Mouse (Mus musculus): Measurements from ENCODE around the gene Hexim1.

The Hexim1 gene

DNA sequence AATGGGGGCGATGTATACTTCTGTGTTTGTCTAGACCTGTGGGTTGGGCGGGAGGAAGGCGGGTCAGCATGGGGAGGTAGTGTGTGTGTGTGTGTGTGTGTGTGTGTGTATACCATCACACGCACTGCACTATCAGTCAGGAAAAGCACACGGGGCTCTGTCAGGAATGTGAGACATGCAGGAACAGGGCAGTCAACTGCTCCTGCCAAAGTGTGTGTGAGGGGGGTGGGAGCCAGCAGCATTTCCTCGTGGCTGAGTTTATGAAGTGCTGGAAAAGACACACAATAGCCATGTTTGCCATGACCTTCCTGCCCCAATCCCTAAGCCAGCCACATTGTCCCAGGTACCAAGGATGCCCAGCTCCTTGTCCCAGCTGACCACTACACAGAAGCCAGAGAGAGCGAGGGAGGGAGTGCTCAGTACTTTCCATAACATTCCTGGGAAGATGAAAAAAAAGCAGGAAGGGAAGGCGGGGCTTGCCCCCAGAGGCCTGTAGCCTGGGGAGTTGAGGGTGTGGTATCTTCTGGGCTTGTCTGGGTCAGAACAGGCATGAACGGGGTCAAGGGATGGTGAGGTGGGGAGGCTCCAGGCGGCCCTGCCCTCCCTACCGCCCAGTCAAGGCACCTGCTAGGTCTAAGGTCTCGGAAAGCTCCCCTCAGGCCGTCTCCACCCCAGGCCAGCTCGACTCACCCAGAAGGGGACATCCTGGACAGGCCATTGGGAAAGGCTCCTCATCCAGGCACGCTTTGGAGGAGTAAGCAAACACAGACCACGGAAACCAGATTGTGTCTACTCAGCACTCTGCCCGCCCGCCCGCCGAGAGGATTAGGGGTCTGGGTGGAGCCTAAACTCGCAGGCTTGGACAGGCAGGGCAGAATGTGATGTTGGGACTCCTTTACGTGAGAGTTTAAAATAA, 18.8 kb upstream of the Hexim1 start:
- in situ Hi-C loops (cut with MboI, MseI), result no loop called here

DNA sequence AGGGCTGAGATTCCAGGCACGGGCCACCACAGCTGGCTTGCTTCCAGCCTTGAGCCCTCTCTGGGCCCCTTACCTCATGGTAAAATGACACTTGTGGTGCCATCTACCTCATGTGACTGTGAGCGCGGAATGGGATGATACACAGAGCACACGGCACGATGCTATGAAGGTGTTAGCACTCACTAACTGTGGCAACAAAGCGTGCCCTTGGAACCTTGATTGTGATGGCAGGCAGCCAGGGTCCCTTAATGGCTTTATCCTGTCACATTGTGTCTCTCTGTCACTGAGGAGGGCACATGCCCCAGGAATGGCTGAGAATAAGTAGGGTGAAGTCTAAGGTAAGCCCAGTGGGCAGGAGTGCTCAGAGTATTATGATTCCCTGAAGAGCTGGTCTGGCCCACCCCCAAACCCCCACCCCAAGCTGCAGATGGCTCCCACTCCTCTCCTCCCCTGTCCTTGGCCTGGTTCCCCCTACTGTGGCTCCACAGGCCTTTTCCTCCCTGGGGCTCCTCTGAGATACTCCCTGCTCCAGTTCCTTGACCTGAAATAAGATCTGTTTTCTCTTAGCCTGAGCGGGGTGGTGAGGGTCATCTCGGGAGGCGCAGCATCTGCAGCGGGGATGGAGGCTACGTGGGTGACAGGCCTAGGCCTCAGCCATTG, 17.4 kb upstream of the Hexim1 start:
- in situ Hi-C loops (cut with MboI, MseI), result no loop called here

DNA sequence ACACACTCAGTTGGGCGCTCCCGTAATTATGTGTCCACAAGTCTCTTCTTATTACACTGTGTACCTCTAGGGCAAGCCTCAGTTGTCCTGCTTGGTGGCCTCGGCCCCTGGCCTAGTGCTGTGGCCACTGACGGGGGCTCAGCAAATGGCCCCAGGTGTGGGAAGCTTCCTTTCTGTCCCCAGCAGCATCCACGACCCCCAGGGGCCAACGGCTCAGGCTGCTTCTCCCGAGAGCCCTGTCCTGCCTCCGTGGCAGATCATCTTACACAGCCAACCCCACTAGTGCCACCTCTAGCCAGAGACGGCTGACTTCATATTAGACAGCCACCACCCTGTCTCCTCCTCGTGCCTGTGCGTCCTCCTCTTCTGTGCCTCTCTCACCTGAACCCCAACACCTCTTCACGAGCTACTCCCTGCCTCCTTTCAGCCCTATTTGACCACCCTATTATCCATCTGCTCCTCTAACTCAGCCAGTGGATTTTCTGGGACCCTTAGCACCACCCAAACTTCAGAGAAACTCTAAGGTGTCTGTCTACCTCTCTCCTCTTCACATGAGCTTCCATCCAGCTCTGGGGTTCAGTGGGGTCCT, 16.6 kb upstream of the Hexim1 start:
- in situ Hi-C loops (cut with MboI, MseI), result no loop called here

DNA sequence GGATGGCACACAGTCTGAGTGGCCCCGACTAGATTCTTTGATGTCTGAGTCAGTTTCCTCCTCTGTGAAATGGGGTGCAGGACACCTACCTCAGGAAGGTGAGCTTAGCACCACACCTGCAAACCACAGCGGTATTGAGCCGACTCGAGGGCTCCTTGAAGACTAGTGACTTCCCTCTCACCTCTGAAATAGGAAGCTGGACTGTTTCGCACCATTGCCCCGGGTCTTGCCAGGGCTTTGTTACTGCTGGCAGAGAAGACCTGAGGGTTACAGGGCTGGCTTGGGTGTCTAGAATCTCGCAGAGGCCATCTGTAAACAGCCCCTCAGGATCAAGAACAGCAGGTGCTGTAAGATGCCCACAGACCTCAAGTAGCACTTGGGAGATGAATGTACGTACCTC, 15.7 kb upstream of the Hexim1 start:
- in situ Hi-C loops (cut with MboI, MseI), result loop anchor here (5.0 kb wide), 1 partner anchor 62 kb away; no protein-coding TSS in a partner anchor

DNA sequence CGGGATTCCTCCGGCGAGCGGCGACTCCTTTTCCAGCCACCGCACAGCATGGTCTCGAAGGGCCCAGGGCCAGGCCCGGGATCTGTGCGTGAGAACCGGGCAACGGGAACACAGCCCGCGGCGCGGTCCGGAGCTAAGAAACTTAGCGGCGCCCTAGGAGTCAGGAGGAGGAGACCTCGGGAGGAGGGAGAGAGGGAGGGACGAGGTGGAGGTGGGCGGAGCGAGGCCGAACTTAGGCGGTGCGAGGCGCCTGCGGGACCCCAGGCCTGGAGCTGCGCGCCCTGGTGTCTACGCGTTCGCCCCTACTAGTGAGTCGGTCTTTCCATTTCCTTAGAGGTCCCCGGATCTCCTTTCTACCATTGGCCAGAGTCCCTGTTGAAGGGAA, 14.6 kb upstream of the Hexim1 start, which contains the start of the genes Plcd3 and Acbd4:
Gene Plcd3 (minus strand): TSS at position 178 of the 385 bp plus-strand sequence.
Gene Acbd4 (plus strand): TSS at position 202 of the 385 bp plus-strand sequence.
- in situ Hi-C loops (cut with MboI, MseI), result loop anchor here (5.0 kb wide), 1 partner anchor 61 kb away; no protein-coding TSS in a partner anchor

DNA sequence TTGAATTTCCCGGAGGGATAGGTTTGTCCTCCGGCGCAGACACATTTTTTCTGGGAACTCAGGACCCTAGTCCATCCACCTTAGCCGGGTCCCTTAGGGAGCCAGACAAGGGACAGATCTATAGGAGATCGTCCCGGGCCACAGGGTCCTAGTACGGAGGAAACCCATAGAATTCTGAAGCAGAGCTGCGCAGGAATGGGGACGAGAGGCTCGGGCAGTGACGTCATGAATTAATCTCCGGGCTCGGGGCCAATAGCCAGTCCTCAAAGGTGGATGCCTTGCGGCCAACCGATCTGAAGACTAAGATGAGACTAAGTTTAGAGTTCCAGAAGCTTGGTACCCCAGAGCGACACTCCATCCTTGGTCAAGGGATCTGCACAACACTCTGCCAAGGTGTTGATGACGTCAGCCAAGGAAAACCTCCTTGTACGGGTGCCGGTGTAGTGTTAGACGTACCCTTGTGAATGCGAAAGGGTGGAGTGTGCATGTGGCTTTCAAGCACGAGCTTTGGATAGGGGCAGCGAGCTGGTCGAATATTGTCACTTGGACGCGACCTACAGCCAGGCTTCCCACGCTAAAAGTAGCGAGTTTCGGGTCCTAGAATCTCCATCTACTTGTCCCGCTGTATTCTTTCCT, 14.0 kb upstream of the Hexim1 start:
- in situ Hi-C loops (cut with MboI, MseI), result loop anchor here (5.0 kb wide), 1 partner anchor 60 kb away; no protein-coding TSS in a partner anchor

DNA sequence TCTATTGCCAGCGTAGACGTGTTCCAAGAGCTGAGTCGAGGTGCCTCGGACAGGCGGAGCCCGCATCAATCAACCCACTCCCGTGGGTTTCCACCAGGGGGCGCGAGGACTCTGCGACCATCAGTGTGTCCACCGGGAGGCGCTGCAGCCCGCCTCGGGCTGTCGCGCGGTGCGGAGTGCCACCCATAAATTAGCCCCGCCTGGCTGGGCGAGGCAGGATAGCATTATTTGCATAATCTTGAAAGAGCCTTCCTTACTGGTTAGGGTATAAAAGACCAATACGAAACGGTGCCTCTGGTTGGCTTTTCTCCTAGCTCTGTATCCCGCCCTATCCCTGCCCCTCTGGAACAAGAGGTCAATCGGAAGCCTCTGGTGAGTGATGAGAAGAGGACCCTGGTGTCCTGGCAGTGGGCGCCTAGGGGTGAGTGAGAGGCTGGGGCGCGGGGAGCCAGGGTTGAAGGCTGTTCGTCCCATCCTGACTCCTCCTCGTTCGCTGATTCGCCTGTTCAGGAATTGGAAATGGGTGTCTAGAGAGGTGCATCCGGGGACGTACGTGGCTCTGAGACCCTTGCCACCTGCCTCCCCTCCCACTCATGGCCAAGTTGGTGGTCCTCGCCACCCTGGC, 13.2 kb upstream of the Hexim1 start:
- in situ Hi-C loops (cut with MboI, MseI), result loop anchor here (5.0 kb wide), 1 partner anchor 59 kb away; no protein-coding TSS in a partner anchor

DNA sequence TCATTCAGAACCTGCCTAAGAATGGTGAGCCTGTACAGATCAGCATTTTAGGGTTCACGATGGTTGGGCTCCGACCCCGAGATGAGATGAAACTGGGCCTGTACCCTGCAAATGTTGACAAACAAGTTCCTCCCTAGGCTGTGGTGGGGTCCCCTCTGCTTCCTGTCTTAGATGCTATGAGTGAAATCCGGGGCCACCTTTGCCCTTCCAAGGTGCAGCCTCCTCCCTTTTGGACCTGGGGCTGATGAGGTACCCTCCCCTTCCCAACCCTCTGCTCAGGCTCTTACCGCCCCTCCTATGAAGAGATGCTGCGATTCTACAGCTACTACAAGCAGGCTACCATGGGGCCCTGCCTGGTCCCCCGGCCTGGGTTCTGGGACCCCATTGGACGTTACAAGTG, 12.4 kb upstream of the Hexim1 start:
- in situ Hi-C loops (cut with MboI, MseI), result loop anchor here (5.0 kb wide), 1 partner anchor 59 kb away; no protein-coding TSS in a partner anchor

DNA sequence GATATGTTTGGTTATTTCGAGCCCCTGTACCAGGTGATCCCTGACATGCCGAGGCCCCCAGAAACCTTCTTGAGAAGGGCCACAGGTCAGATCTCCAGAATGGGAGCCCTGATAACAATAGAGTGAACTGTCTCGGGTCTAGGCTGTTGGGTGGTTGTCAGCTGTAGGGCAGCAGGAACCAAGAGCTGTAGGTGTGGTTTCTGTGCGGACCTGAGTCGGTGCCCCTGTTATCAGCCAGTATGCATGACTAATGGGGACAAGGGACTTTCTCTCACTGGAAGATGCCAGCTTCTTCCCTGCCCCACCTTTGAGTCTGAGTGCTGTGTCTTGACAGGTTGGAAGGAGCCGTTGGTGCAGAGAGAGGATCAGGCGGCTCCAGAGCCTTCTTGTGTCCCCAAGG, 11.6 kb upstream of the Hexim1 start:
- in situ Hi-C loops (cut with MboI, MseI), result loop anchor here (5.0 kb wide), 1 partner anchor 58 kb away; no protein-coding TSS in a partner anchor

DNA sequence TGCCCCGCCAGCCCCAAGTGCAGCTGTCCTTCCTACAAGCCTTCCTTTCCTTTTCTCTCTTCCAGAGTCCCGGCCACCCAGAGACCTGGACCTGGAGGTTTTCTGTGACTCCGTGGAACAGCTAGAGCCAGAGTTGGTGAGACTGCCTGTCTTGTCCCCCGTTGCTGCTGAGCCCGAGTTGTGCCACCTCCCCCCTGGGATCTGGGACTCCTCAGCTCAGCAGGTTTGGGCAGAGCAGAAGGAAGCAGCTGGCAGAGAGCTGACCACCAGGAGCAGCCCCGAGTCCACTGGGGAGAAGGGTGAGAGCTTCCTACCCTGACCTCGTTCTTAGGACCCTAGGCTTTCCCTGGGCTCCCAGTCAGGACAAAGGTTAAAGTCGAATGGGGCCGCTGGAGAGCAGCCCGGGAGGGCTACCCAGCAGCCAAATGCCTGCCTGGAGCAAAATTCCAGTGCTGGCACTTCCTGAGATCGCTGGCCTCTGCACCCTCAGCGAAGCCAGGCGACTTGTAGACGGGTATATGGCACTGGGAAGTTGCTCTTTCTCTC, 10.8 kb upstream of the Hexim1 start:
- in situ Hi-C loops (cut with MboI, MseI), result no loop called here

DNA sequence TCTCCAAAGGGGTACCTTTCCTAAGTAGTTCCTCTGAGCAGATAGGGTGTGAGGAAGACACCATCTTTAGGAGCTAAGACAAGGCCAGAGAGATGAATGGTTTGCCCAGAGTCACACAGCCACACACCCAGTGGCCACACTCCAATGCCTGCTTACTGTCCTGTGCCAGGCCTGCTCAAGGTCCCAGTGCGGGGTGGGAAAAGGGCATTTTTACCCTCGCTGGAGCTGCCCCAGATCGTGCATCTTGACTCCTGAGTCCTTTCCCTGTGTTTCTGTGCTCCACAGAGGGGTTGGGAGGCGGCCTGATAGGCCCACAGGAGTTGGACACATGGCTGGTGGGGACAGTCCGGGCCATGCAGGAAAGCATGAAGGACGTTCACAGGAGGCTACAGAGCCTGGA, 10.2 kb upstream of the Hexim1 start:
- in situ Hi-C loops (cut with MboI, MseI), result no loop called here

DNA sequence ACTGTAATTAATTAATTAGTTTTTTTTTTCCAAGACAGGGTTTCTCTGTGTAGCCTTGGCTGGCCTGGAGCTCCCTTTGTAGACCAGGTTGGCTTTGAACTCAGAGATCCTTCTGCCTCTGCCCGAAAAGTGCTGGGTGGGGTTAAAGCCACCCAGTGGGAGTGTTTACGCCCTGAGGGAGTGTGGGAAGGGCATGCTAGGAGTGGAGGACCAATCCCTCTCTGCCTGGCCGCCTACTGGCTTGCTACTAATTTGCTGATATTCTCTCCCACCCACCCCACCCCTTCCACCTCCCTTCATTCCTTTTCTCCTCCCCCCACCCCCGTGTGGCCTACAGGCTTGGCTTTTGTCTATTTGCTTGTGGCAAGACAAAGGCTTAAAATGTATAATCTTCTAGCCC, 9.6 kb upstream of the Hexim1 start:
- in situ Hi-C loops (cut with MboI, MseI), result no loop called here

DNA sequence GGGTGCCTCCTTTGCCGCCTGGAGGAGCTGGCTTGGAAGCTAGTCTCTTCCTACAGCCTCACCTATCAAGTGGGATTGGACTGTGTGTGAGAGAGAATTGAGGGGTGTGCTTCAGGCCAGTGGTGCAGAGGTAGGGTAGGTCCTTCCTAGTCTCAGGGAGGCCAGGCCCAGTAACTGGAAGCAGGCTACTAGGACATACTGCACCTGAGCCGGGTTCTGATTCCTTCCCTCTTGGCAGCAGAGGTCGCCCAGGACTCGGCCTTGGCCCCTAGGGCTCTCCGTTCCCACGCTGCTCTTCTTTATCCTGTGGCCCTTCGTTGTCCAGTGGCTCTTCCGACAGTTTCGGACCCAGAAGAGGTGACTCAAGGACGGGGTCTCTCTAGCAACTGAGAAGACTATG, 4.7 kb upstream of the Hexim1 start:
- in situ Hi-C loops (cut with MboI, MseI), result no loop called here

DNA sequence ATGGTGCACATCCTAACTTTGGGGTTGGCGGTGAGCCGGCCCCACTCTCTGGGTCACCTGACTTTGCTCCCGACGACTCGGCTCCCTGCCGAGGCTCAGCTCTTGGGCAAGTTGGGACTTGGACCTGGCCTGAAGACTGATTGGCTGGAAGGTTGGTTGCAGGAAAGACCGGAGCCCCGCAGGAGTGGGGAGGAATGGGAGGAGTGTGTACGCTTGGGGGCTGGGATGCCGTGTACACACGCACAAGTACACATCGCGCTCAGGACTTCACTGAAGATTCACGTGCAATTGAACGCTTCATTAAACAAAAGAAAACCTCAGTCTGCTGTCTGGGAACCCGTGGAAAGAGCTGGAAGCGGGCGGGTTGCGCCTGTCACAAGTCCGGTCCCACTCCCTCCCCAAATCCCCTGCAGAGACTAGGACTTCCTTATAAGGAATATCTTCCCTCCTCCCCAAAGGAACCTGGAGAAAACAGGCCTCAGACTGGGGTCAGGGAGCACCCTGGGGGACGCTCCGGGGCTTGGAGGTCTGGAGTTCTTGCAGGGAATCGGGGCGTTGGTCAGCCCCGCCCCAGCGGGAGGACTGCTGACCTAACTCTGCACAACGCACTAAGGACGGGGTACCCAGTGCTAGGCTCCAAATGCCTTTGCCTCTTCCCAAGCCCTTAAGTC, 4.0 kb upstream of the Hexim1 start:
- in situ Hi-C loops (cut with MboI, MseI), result no loop called here

DNA sequence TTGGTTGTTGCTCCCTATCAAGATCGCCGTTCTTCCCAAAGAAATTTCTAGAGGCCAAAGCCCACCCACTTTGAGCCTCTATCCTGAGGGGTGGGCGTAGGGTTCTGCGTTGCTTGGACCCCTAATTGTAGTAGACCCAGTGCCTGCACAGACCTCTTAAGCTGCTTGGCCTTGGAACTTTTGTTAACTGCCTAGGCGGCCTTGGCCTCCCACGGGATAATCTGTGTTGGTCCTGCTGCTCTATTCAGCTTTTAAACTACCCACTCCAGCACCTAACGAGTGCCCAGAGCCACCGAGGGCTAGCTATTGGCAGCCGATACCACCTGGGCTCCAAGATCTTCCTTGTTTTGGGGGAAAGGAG, 3.5 kb upstream of the Hexim1 start:
- in situ Hi-C loops (cut with MboI, MseI), result no loop called here

DNA sequence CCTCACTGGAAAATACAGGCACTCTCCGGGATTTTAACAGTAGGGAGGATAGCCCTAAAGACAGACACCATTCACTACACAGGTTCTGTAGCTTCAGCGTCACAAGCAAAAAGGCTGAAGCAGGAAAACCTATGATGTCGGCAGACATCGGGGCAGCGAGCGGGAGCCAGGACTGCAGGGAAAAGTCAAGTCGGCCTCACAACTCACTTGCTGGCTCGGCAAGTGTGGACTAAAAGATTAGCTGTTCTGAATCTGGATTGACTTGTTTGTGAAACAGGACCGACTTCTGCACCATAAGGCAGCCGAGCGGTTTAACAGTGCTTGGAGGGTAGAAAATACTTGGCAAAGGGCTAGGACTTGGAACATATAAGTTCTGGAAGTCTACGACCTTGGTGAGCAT, 3.0 kb upstream of the Hexim1 start:
- in situ Hi-C loops (cut with MboI, MseI), result no loop called here

DNA sequence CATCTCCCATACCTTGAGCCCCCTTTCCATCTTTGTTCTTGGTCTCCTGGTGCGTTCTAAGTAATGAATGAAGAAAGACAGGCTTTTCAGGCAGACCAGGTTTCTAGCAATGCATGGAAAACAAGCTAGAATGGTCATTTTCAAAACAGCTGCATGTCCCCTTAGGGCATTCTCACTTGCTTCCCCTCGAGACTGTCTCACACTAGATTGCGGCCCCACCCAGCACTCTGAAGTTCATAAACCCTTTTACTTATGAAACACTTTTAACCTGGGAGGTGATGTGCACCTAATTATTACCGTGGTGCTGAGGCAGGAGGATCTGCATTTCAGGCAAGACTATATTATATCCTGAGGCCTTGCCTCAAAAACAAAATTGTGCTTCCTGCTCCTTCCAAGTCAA, 2.3 kb upstream of the Hexim1 start:
- in situ Hi-C loops (cut with MboI, MseI), result no loop called here

DNA sequence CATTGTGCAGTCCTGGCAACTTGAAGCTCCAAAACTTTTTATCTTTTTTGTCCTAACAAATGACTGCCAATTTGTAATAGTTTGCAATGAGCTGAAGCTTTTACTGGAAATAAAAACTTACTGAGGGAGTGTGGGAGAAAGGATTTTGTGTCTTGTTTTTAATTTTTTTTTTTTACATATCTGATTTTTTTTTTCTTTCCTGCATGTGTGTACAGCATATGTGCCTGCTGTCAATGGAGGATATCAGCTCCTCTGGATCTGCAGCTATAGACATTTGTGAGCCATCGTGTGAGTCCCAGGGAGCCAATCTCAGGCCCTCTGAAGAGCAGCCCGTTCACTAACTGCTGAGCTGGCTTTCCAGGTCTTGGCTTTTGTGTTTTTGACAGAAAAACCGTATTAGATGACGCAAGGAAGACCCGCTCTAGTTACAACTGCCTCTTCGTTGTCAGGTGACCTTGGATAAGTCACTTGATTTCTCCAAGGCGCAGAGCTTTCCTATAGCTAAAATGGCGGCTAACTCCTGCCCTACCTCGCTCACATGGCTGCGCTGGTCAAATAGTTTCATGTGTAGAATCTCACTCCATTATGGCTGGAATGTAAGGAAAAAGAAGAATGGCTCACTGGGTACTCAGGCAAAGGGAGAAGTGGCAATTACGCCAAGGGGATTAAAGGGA, 1.6 kb upstream of the Hexim1 start:
- in situ Hi-C loops (cut with MboI, MseI), result no loop called here

DNA sequence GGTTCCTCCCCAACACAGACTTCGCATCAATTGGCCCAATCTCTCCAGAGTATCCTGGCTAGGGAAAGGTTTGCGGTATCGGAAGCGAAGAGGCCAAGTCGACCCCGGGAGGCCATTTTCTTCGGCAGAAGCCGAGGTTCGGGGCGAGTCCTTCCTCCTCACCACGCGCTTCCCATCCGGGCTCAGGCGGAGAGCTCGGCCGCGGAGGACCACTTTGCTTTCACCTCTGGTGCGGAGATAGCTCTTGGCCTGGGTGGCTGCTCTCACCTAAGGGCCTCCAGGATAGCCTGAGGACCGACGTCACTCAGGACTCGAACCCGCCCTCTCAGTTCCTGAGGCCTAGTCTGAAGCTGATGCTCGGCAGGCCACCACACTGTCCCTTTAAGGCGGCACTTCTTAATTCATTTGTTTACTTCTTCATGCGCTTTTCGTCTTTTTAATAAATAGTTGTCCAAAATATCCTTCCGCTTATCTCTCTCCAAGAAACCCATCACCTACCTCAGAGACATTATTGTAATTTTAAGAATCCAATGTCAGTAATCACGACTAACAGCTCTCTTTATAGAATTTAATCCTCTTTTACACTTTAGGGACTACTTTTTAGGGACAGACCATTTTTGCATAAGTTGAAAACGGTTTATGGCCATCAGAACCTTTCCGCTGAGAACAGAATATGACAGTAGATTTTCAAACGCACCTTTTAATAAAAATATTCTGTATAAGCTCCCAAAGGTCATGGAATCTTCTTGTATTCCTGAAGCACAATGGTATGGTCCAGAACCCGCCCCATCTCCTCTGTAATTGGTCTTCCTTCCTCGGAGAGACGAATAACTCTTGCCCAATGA, 646 bp upstream of the Hexim1 start:
- in situ Hi-C loops (cut with MboI, MseI), result no loop called here

Data from T-helper 1 cell (primary cell).